Mouse (Mus musculus) forebrain, postnatal 0 days (tissue): ENCODE measurements around the gene Tlr8. TPM values are rescaled to one million over a fixed set of nuclear protein-coding genes. Genes with fewer than 3 reads are reported as not detected.
"Not testable (repeated sequence)": the region's sequence is repeated elsewhere in the genome, so short reads cannot be mapped to it uniquely, and the experiment has no call there.

Source experiments
- ATAC-seq: fragments of 200-750 bp; cut with Nextera tagmentation; 2 replicates; pipeline ENCODE4 v1.8.0; 2017; ENCODE audit warnings: mild to moderate bottlenecking, moderate library complexity
- DNase-seq: peaks from one replicate; pipeline ENCODE4 v3.0.0-alpha.2; 2015
- H3K27ac ChIP-seq: fragments of 300-500 bp; sonication (generic); 2 replicates; pipeline ENCODE4 v1.5.1; 2014; ENCODE audit warnings: low read depth, mild to moderate bottlenecking, antibody characterized with exemption, low read length, moderate library complexity, mixed read lengths
- H3K27me3 ChIP-seq: fragments of 300-500 bp; sonication (generic); 2 replicates; pipeline ENCODE4 v1.6.1; 2014; ENCODE audit warnings: mild to moderate bottlenecking, low read length, mixed read lengths; ENCODE audit not compliant: insufficient read depth
- H3K36me3 ChIP-seq: fragments of 300-500 bp; sonication (generic); 2 replicates; pipeline ENCODE4 v1.6.1; 2014; ENCODE audit warnings: mild to moderate bottlenecking, moderate library complexity; ENCODE audit not compliant: insufficient read depth
- H3K4me1 ChIP-seq: fragments of 300-500 bp; sonication (generic); 2 replicates; pipeline ENCODE4 v1.6.1; 2014; ENCODE audit warnings: antibody characterized with exemption; ENCODE audit not compliant: insufficient read depth
- H3K4me2 ChIP-seq: fragments of 300-500 bp; sonication (generic); 2 replicates; pipeline ENCODE4 v1.6.1; 2014; ENCODE audit warnings: low read depth, mild to moderate bottlenecking, moderate library complexity
- H3K4me3 ChIP-seq: fragments of 300-500 bp; sonication (generic); 2 replicates; pipeline ENCODE4 v1.5.1; 2014; ENCODE audit warnings: low read depth, low read length, mixed read lengths
- H3K9ac ChIP-seq: fragments of 300-500 bp; sonication (generic); 2 replicates; pipeline ENCODE4 v1.6.1; 2014; ENCODE audit warnings: mild to moderate bottlenecking
- H3K9me3 ChIP-seq: fragments of 300-500 bp; sonication (generic); 2 replicates; pipeline ENCODE4 v1.6.1; 2016; ENCODE audit warnings: low read length
- CTCF ChIP-seq: sonication (generic); IDR thresholded peaks from 2 replicates; pipeline ENCODE4 v1.5.1; 2016; ENCODE audit warnings: antibody characterized with exemption, control low read depth, low read depth
- WGBS: fragments of 180-500 bp; shearing (Covaris S2); extraction: QIAGEN DNeasy Blood & Tissue Kit; methylation state at CpG from one replicate; pipeline ENCODE4 v1.1.7; 2014; 5-methylcytosine and 5-hydroxymethylcytosine counted together
- polyA plus RNA-seq: library from polyadenylated mRNA; unstranded; fragments of >200 nt; fragmentation: Nextera tagmentation; extraction: Ambion mirVana; gene quantifications from 2 replicates; pipeline ENCODE4 v1.2.1, GENCODE M21; 2015
- total RNA-seq: library from RNA; depleted of rRNA; stranded (reverse); fragments of >200 nt; gene quantifications from 2 replicates; pipeline ENCODE4 v1.2.3, GENCODE M21; 2014; rRNA removed

Tlr8 gene
- total RNA-seq (0.31 and 0.52 TPM in 2 replicates), polyA plus RNA-seq (not detected in 2 replicates)

DNA sequence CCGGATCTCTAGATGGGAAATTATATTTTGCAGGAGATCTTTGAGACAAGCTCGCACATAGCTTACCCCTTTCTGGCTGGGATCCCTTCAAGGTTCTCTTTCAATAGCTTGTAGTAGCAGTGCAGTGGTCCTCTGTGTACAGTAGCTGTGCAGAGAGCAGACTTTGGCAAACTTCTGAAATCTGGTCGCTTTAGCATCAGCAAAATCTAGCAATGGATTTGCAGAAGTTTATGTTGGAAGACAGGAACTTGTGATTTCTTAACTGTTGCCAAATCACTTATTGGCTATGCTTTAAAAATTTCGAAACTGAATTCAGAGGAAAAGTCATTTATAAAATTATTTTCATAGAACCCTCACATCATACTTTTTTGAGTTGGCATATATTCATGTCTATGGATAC lies at the start of gene Tlr8:
Gene Tlr8, minus strand, starts transcription at position 244 of the 400 bp plus-strand sequence.
- H3K9ac ChIP-seq: no peak within 1 kb of the TSS
- ATAC-seq (no peak), DNase-seq (no peak)
- H3K36me3 ChIP-seq: no peaks in the 10 kb centered on the region
- no peak for TF ChIP-seq CTCF
- no peaks in the 10 kb centered on the region for H3K4me1 ChIP-seq
- 64% methylated on average over 4 of the region's 4 CpGs for WGBS
- H3K4me2 ChIP-seq: no peak within 1 kb of the TSS
- no peaks in the 10 kb centered on the region for H3K27me3 ChIP-seq
- H3K27ac ChIP-seq: no peak within 1 kb of the TSS
- H3K9me3 ChIP-seq: no peaks in the 10 kb centered on the region
- H3K4me3 ChIP-seq: no peak within 1 kb of the TSS

DNA sequence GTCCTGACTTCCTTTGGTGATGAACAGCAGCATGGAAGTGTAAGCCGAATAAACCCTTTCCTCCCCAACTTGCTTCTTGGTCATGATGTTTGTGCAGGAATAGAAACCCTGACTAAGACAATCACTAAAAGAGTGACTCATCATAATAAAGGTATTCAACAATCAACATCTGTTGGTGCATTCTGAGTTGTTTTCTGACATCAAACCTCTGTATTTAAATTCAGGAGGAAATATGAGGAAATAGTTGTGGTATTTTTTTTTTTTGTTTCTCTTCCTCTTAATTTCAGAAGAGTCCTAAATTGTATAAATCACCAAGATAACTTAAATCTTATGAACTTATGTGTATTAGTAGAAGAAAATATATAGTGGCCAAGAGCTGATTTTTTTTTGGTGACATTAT lies 37.9 kb upstream of the Tlr8 start:
- H3K4me3 ChIP-seq, H3K4me2 ChIP-seq, H3K4me1 ChIP-seq, H3K27me3 ChIP-seq, H3K36me3 ChIP-seq, ATAC-seq, H3K9ac ChIP-seq, H3K9me3 ChIP-seq, H3K27ac ChIP-seq, DNase-seq: not testable (repeated sequence)
- no CpG with 5 or more reads among the region's 1 CpGs for WGBS

DNA sequence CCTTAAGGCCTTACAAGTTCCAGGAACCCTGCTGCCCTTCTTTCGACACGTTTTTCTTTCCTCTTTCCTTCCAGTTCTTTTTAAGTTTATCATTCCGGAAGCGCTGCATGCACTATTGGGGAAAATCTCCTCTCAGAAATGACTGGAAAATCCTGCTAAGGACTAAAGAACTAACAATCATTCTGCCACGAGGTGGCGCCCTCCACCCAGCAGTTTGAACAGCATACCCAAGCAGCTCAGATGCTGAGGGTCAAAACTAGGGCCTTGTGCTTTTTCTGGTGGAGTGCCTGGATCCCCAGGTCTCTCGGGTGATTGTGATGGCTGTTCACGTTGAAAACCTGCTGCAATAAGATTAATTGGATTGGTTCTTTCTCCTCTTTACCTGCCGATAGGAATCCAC lies 12.8 kb upstream of the Tlr8 start:
- peak; percentile 29; the same call in 1 of the 2 replicates for ATAC-seq
- Histone ChIP-seq H3K4me1 (no peaks in the 10 kb centered on the region), H3K4me3 (no peak overlapping the region), H3K9ac (no peak overlapping the region), H3K9me3 (no peaks in the 10 kb centered on the region), H3K27me3 (no peaks in the 10 kb centered on the region), H3K36me3 (no peaks in the 10 kb centered on the region), H3K4me2 (no peak overlapping the region), H3K27ac (no peak overlapping the region)
- TF ChIP-seq CTCF: peak; percentile 78
- WGBS: 28% methylated on average over 9 of the region's 9 CpGs
- DNase-seq: peak; percentile 80

DNA sequence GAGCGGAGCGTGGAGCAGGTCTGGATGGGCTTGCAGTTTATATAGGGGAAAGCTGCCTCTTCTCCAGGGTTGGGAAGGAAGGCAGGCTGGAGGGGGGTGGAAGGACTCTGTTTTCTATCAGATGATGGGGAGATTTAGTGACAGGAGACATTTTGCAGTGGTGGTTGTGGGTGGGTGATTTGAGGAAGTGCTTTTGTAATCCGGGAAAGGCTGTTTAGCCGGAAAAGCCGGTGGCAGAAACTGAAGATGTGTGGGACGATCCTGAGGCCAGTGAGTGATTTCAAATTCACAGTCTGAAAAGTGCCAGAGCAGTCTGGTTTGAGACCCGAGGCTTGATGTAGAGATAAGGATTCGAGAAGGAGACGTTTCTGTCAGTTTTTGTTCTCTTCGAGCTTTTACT lies 12.4 kb upstream of the Tlr8 start:
- Histone ChIP-seq H3K4me2 (no peak overlapping the region), H3K9ac (no peak overlapping the region), H3K4me1 (no peaks in the 10 kb centered on the region), H3K27ac (no peak overlapping the region), H3K9me3 (no peaks in the 10 kb centered on the region), H3K27me3 (no peaks in the 10 kb centered on the region), H3K4me3 (no peak overlapping the region), H3K36me3 (no peaks in the 10 kb centered on the region)
- DNase-seq (no peak), ATAC-seq (no peak)
- 74% methylated on average over 10 of the region's 10 CpGs for WGBS
- no peak for TF ChIP-seq CTCF

DNA sequence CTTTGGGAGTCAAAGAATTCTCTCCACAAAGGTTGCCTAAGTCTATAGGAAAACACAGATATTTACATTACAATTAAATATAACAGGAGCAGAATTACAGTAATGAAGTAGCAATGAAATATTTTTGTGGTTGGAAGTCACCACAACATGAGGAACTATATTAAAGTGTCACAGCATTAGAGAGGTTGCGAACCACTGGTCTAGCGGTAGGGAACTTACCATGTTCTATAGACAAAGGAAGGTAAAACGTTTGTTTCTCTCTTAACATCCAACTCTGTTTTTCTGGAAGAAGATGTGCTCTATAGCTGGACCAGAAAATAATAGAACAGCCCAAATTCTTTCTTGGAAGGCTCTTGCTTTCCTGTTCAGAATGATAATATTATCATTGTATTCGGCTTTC lies 599 bp downstream of the Tlr8 start:
- H3K4me2 ChIP-seq: no peak overlapping the region
- H3K4me3 ChIP-seq: no peak overlapping the region
- no peak overlapping the region for H3K27ac ChIP-seq
- ATAC-seq: no peak
- no peaks in the 10 kb centered on the region for H3K36me3 ChIP-seq
- no peak for DNase-seq
- 87% methylated on average over 4 of the region's 4 CpGs for WGBS
- no peaks in the 10 kb centered on the region for H3K9me3 ChIP-seq
- no peak for TF ChIP-seq CTCF
- H3K27me3 ChIP-seq: no peaks in the 10 kb centered on the region
- no peaks in the 10 kb centered on the region for H3K4me1 ChIP-seq
- H3K9ac ChIP-seq: no peak overlapping the region

DNA sequence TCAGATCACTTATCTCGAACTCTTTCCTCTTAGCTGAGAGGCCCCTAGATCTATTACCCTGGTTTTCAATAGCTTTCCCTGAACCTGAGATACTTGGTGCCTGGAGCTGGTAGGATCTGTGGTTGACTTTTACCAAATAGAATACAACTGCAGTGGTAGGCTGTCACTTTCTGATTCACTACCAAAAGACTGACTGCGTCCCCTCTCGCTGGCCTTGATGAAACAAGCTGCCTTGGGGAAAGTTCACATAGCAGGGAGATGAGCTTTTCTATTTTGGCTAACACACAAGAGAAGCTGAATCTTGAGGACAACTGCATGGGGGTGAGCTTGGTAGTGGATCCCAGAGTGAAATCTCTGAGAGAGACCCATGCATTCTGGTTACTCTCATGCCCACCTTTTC lies 22.4 kb downstream of the Tlr8 start:
- no peaks in the 10 kb centered on the region for H3K27me3 ChIP-seq
- ATAC-seq: no peak
- H3K36me3 ChIP-seq: no peaks in the 10 kb centered on the region
- no peak for DNase-seq
- no peaks in the 10 kb centered on the region for H3K4me1 ChIP-seq
- no peak for TF ChIP-seq CTCF
- no peak overlapping the region for H3K4me2 ChIP-seq
- H3K4me3 ChIP-seq: no peak overlapping the region
- no peak overlapping the region for H3K9ac ChIP-seq
- H3K27ac ChIP-seq: no peak overlapping the region
- no peaks in the 10 kb centered on the region for H3K9me3 ChIP-seq
- WGBS: 95% methylated on average over 3 of the region's 3 CpGs

DNA sequence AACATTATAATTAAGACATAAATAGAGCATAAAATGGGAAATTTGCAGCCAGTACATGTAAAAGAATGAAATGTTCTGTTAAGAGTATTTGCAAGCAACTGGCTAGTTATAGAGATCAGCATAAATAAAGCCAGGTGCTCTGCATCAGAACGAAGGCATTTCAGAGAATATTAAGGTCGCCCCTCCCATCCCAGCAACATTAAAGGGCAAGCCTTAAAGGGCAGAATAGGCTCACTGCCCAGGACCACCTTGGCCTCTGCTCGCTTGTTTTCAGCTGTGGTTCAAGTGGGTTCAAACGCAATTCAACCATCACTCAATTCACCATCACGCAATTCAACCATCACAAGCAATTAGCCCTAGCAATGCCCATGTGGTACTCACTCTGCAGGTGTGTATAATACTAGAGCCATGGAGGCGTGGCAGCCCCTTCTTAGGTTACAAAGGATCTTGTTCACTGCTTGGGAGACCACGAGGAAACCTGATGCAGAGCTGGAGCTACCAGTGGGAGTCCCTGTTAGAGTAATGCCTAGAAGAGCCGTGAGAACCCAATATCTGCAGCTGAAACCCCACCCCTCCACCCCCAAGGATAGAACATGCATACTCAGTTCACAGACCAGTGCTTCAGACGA lies 24.7 kb downstream of the Tlr8 start:
- WGBS: 47% methylated on average over 9 of the region's 9 CpGs

More for the DNA sequence above, 24.7 kb downstream of the Tlr8 start:
- Histone ChIP-seq H3K9ac (no peak overlapping the region), H3K4me1 (no peaks in the 10 kb centered on the region), H3K36me3 (no peaks in the 10 kb centered on the region), H3K4me3 (no peak overlapping the region), H3K4me2 (no peak overlapping the region), H3K9me3 (no peaks in the 10 kb centered on the region), H3K27ac (no peak overlapping the region), H3K27me3 (no peaks in the 10 kb centered on the region)
- TF ChIP-seq CTCF: no peak
- ATAC-seq: no peak
- no peak for DNase-seq
